Mouse (Mus musculus): Measurements from ENCODE around the gene Anxa7. TPM values are rescaled to one million over a fixed set of nuclear protein-coding genes. Genes with fewer than 3 reads are reported as not detected.

Anxa7 gene
- polyA plus RNA-seq, 1 experiment from 2014 or later = 45.9 TPM

- 11% methylated on average over 2 of the region's 2 CpGs for WGBS
- no peaks in the 10 kb centered on the region for H3K9me3 ChIP-seq (ENCODE audit: control insufficient read depth, low read length)
- H3K27me3 ChIP-seq (replicated peaks; ENCODE audit: control insufficient read depth, insufficient read depth, low read length) = no peaks in the 10 kb centered on the region
- H3K9ac ChIP-seq (ENCODE audit: low read depth, low read length) = no peak overlapping the region; the same call in 1 of the 2 replicates
- H3K36me3 ChIP-seq (ENCODE audit: control insufficient read depth, insufficient read depth, low read length) = no peaks in the 10 kb centered on the region; the same call in 1 of the 2 replicates
- 0 out of 2 replicates have a peak, but pooled peaks cover 2% of the 10 kb centered on the region for H3K4me1 ChIP-seq (ENCODE audit: control insufficient read depth, insufficient read depth, low read length)
- H3K27ac ChIP-seq (ENCODE audit: low read length) = no peak overlapping the region
- H3K4me3 ChIP-seq (ENCODE audit: low read length) = peak overlapping the region; percentile 47
- H3K4me2 ChIP-seq (ENCODE audit: low read depth, low read length) = peak overlapping the region; percentile 61
- ATAC-seq = no peak
These were observed 28.6 kb downstream of the Anxa7 start for GRCm38 (mm10) chr14:20451302-20451701.

GRCm38 (mm10) chr14:20447209-20447608 is 32.7 kb downstream of the Anxa7 start:
- H3K9ac ChIP-seq (ENCODE audit: low read depth, low read length) = no peak overlapping the region
- 54% methylated on average over 12 of the region's 12 CpGs for WGBS

GRCm38 (mm10) chr14:20442252-20442651 is 37.7 kb downstream of the Anxa7 start:
- H3K4me1 ChIP-seq (ENCODE audit: control insufficient read depth, insufficient read depth, low read length) = 0 out of 2 replicates have a peak, but pooled peaks cover under 1% of the 10 kb centered on the region
- no peak overlapping the region for H3K27ac ChIP-seq (ENCODE audit: low read length)
- no peak overlapping the region for H3K9ac ChIP-seq (ENCODE audit: low read depth, low read length)
- H3K27me3 ChIP-seq (replicated peaks; ENCODE audit: control insufficient read depth, insufficient read depth, low read length) = no peaks in the 10 kb centered on the region
- ATAC-seq = no peak
- H3K4me3 ChIP-seq (ENCODE audit: low read length) = no peak overlapping the region
- H3K9me3 ChIP-seq (ENCODE audit: control insufficient read depth, low read length) = no peaks in the 10 kb centered on the region
- 71% methylated on average over 17 of the region's 17 CpGs for WGBS
- no peak overlapping the region for H3K4me2 ChIP-seq (ENCODE audit: low read depth, low read length)
- H3K36me3 ChIP-seq (ENCODE audit: control insufficient read depth, insufficient read depth, low read length) = no peaks in the 10 kb centered on the region

More at GRCm38 (mm10) chr14:20447209-20447608, 32.7 kb downstream of the Anxa7 start:
- H3K4me1 ChIP-seq (ENCODE audit: control insufficient read depth, insufficient read depth, low read length) = 0 out of 2 replicates have a peak, but pooled peaks cover 2% of the 10 kb centered on the region
- H3K36me3 ChIP-seq (ENCODE audit: control insufficient read depth, insufficient read depth, low read length) = no peaks in the 10 kb centered on the region
- H3K27me3 ChIP-seq (replicated peaks; ENCODE audit: control insufficient read depth, insufficient read depth, low read length) = no peaks in the 10 kb centered on the region
- H3K4me3 ChIP-seq (ENCODE audit: low read length) = no peak overlapping the region
- no peak overlapping the region for H3K4me2 ChIP-seq (ENCODE audit: low read depth, low read length)
- H3K27ac ChIP-seq (ENCODE audit: low read length) = no peak overlapping the region
- H3K9me3 ChIP-seq (ENCODE audit: control insufficient read depth, low read length) = no peaks in the 10 kb centered on the region
- no peak for ATAC-seq

- no peaks in the 10 kb centered on the region for H3K9me3 ChIP-seq (ENCODE audit: control insufficient read depth, low read length)
- 63% methylated on average over 6 of the region's 6 CpGs for WGBS
- H3K27me3 ChIP-seq (replicated peaks; ENCODE audit: control insufficient read depth, insufficient read depth, low read length) = no peaks in the 10 kb centered on the region
- no peak overlapping the region for H3K4me3 ChIP-seq (ENCODE audit: low read length)
- H3K4me2 ChIP-seq (ENCODE audit: low read depth, low read length) = no peak overlapping the region
- no peak overlapping the region for H3K9ac ChIP-seq (ENCODE audit: low read depth, low read length)
- no peak for ATAC-seq
- H3K36me3 ChIP-seq (ENCODE audit: control insufficient read depth, insufficient read depth, low read length) = no peaks in the 10 kb centered on the region
- no peaks in the 10 kb centered on the region for H3K4me1 ChIP-seq (ENCODE audit: control insufficient read depth, insufficient read depth, low read length)
- no peak overlapping the region for H3K27ac ChIP-seq (ENCODE audit: low read length)
These were observed 43.0 kb downstream of the Anxa7 start for GRCm38 (mm10) chr14:20436976-20437375.

- Histone ChIP-seq H3K9me3 (ENCODE audit: control insufficient read depth, low read length) (no peaks in the 10 kb centered on the region), H3K4me3 (ENCODE audit: low read length) (no peak overlapping the region), H3K36me3 (ENCODE audit: control insufficient read depth, insufficient read depth, low read length) (no peaks in the 10 kb centered on the region), H3K4me2 (ENCODE audit: low read depth, low read length) (no peak overlapping the region), H3K27ac (ENCODE audit: low read length) (no peak overlapping the region), H3K4me1 (ENCODE audit: control insufficient read depth, insufficient read depth, low read length) (no peaks in the 10 kb centered on the region), H3K27me3 (replicated peaks; ENCODE audit: control insufficient read depth, insufficient read depth, low read length) (no peaks in the 10 kb centered on the region), H3K9ac (ENCODE audit: low read depth, low read length) (no peak overlapping the region)
- WGBS = 76% methylated on average over 4 of the region's 4 CpGs
- no peak for ATAC-seq
These were observed 47.5 kb downstream of the Anxa7 start for GRCm38 (mm10) chr14:20432420-20432819.

- Histone ChIP-seq H3K9me3 (ENCODE audit: control insufficient read depth, low read length) (no peaks in the 10 kb centered on the region), H3K27me3 (replicated peaks; ENCODE audit: control insufficient read depth, insufficient read depth, low read length) (no peaks in the 10 kb centered on the region), H3K4me1 (ENCODE audit: control insufficient read depth, insufficient read depth, low read length) (no peaks in the 10 kb centered on the region), H3K4me3 (ENCODE audit: low read length) (no peak overlapping the region), H3K27ac (ENCODE audit: low read length) (no peak overlapping the region), H3K4me2 (ENCODE audit: low read depth, low read length) (no peak overlapping the region), H3K9ac (ENCODE audit: low read depth, low read length) (no peak overlapping the region), H3K36me3 (ENCODE audit: control insufficient read depth, insufficient read depth, low read length) (no peaks in the 10 kb centered on the region)
- WGBS = 70% methylated on average over 6 of the region's 6 CpGs
- ATAC-seq = no peak
These were observed 48.2 kb downstream of the Anxa7 start for GRCm38 (mm10) chr14:20431726-20432125.

- WGBS = 44% methylated on average over 1 of the region's 1 CpGs
- no peak overlapping the region for H3K9ac ChIP-seq (ENCODE audit: low read depth, low read length)
- H3K4me1 ChIP-seq (ENCODE audit: control insufficient read depth, insufficient read depth, low read length) = no peaks in the 10 kb centered on the region
- H3K27ac ChIP-seq (ENCODE audit: low read length) = no peak overlapping the region
- H3K4me3 ChIP-seq (ENCODE audit: low read length) = no peak overlapping the region
- no peaks in the 10 kb centered on the region for H3K9me3 ChIP-seq (ENCODE audit: control insufficient read depth, low read length)
- no peaks in the 10 kb centered on the region for H3K27me3 ChIP-seq (replicated peaks; ENCODE audit: control insufficient read depth, insufficient read depth, low read length)
- ATAC-seq = no peak
- H3K36me3 ChIP-seq (ENCODE audit: control insufficient read depth, insufficient read depth, low read length) = no peaks in the 10 kb centered on the region
- no peak overlapping the region for H3K4me2 ChIP-seq (ENCODE audit: low read depth, low read length)
These were observed 50.1 kb downstream of the Anxa7 start for GRCm38 (mm10) chr14:20429833-20430232.

- no peak overlapping the region for H3K4me2 ChIP-seq (ENCODE audit: low read depth, low read length)
- no peaks in the 10 kb centered on the region for H3K4me1 ChIP-seq (ENCODE audit: control insufficient read depth, insufficient read depth, low read length)
- no peak overlapping the region for H3K4me3 ChIP-seq (ENCODE audit: low read length)
- no peak overlapping the region for H3K9ac ChIP-seq (ENCODE audit: low read depth, low read length)
- 30% methylated on average over 1 of the region's 1 CpGs for WGBS
- no peaks in the 10 kb centered on the region for H3K27me3 ChIP-seq (replicated peaks; ENCODE audit: control insufficient read depth, insufficient read depth, low read length)
- H3K27ac ChIP-seq (ENCODE audit: low read length) = no peak overlapping the region
- no peaks in the 10 kb centered on the region for H3K9me3 ChIP-seq (ENCODE audit: control insufficient read depth, low read length)
- H3K36me3 ChIP-seq (ENCODE audit: control insufficient read depth, insufficient read depth, low read length) = no peaks in the 10 kb centered on the region
- ATAC-seq = no peak
These were observed 51.3 kb downstream of the Anxa7 start for GRCm38 (mm10) chr14:20428593-20428992.

- H3K9ac ChIP-seq (ENCODE audit: low read depth, low read length) = no peak overlapping the region
- H3K27me3 ChIP-seq (replicated peaks; ENCODE audit: control insufficient read depth, insufficient read depth, low read length) = no peaks in the 10 kb centered on the region
- H3K9me3 ChIP-seq (ENCODE audit: control insufficient read depth, low read length) = no peaks in the 10 kb centered on the region
- no peak for ATAC-seq
- H3K27ac ChIP-seq (ENCODE audit: low read length) = no peak overlapping the region
- 88% methylated on average over 6 of the region's 6 CpGs for WGBS
- H3K4me3 ChIP-seq (ENCODE audit: low read length) = no peak overlapping the region
- no peaks in the 10 kb centered on the region for H3K36me3 ChIP-seq (ENCODE audit: control insufficient read depth, insufficient read depth, low read length)
- no peak overlapping the region for H3K4me2 ChIP-seq (ENCODE audit: low read depth, low read length)
- H3K4me1 ChIP-seq (ENCODE audit: control insufficient read depth, insufficient read depth, low read length) = no peaks in the 10 kb centered on the region
These were observed 56.9 kb downstream of the Anxa7 start for GRCm38 (mm10) chr14:20423046-20423445.

GRCm38 (mm10) chr14:20422257-20422656 is 57.7 kb downstream of the Anxa7 start:
- WGBS = 62% methylated on average over 7 of the region's 7 CpGs
- no peak overlapping the region for H3K4me2 ChIP-seq (ENCODE audit: low read depth, low read length)
- H3K27me3 ChIP-seq (replicated peaks; ENCODE audit: control insufficient read depth, insufficient read depth, low read length) = no peaks in the 10 kb centered on the region
- no peak overlapping the region for H3K9ac ChIP-seq (ENCODE audit: low read depth, low read length)
- no peaks in the 10 kb centered on the region for H3K36me3 ChIP-seq (ENCODE audit: control insufficient read depth, insufficient read depth, low read length)
- H3K9me3 ChIP-seq (ENCODE audit: control insufficient read depth, low read length) = no peaks in the 10 kb centered on the region
- H3K4me1 ChIP-seq (ENCODE audit: control insufficient read depth, insufficient read depth, low read length) = no peaks in the 10 kb centered on the region
- no peak overlapping the region for H3K4me3 ChIP-seq (ENCODE audit: low read length)
- no peak overlapping the region for H3K27ac ChIP-seq (ENCODE audit: low read length)
- no peak for ATAC-seq

All from intestine, embryonic 16.5 days (tissue).